Mouse (Mus musculus) kidney, adult 10 weeks (tissue): Measurements from ENCODE around the gene A430089I19Rik. TPM values are rescaled to one million over a fixed set of nuclear protein-coding genes. Genes with fewer than 3 reads are reported as not detected.

Experiments used
- polyA plus RNA-seq: library from polyadenylated mRNA; stranded (reverse); fragments of 350-450 nt; fragmentation: Illumina TruSeq; extraction: RNeasy Lipid Tissue Mini Kit (QIAGEN cat#74804); gene quantifications from one replicate; pipeline ENCODE4 v1.2.3, GENCODE M21; 2014; ENCODE audit warnings: low read depth, low replicate concordance

The A430089I19Rik gene
- not detected for polyA plus RNA-seq

GRCm38 (mm10) chr5:94306696-94307095, at the start of gene A430089I19Rik:
Gene A430089I19Rik (minus strand): TSS chr5:94306796.

GRCm38 (mm10) chr5:94339449-94339848, 32.9 kb upstream of the A430089I19Rik start, which contains the start of gene AA792892:
Gene AA792892 (plus strand): TSS chr5:94339749.

GRCm38 (mm10) chr5:94314135-94314534, 7.5 kb upstream of the A430089I19Rik start, which contains the start of gene Gm6502:
Gene Gm6502 (plus strand): TSS chr5:94314435.

Other genes with a start within 250 kb of the A430089I19Rik start
- gene BC061212, start 236.3 kb downstream of the A430089I19Rik start, polyA plus RNA-seq, result not detected
- not detected for gene Gm6351, start 230.4 kb downstream of the A430089I19Rik start, polyA plus RNA-seq
- not detected for gene Gm3106, start 88.8 kb downstream of the A430089I19Rik start, polyA plus RNA-seq
- gene Gm6502, start 7.6 kb upstream of the A430089I19Rik start, polyA plus RNA-seq, result not detected
- not detected for gene AA792892, start 33.0 kb upstream of the A430089I19Rik start, polyA plus RNA-seq
- not detected for gene Gm7682, start 139.0 kb upstream of the A430089I19Rik start, polyA plus RNA-seq
- gene Gm3139, start 219.5 kb upstream of the A430089I19Rik start, polyA plus RNA-seq, result not detected